Mouse (Mus musculus) heart, adult 2 months (tissue): ENCODE measurements around the gene Kbtbd12.

ENCODE experiments used
- CTCF ChIP-seq: fragments of 200-600 bp; IDR thresholded peaks from 2 replicates; pipeline ENCODE4 v1.8.1; 2022; ENCODE audit warnings: antibody characterized with exemption, mild to moderate bottlenecking, moderate library complexity
- EP300 ChIP-seq: fragments of 200-500 bp; IDR thresholded peaks from 2 replicates; pipeline ENCODE4 v1.6.1; 2011; ENCODE audit warnings: low read depth, low read length, control low read depth; ENCODE audit not compliant: insufficient read depth
- POLR2A ChIP-seq: fragments of 200-500 bp; IDR thresholded peaks from 2 replicates; pipeline ENCODE4 v1.6.1; 2011; ENCODE audit warnings: mild to moderate bottlenecking, low read depth, low read length, control low read depth; ENCODE audit not compliant: insufficient read depth

DNA sequence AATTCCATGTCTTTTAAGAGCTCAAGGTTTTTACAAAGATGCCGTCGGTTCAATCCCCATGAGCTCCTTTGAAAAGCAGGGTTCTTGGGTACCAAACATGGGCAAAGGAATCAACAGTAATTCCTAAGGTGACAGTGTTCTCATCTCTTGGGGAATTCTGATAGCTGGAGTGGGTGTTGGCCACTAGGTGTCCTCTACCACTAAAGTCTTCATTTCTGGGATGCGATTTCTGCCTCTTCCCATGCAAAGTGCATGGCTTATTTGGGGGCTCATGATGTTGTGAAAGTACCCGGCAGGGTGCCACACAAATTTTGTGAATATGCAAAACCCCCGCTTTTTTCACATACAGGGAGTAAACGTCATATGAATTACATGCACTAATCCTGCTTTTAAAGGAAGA is 72.7 kb downstream of the Kbtbd12 start:
- TF ChIP-seq CTCF (peak; percentile 74), POLR2A (no peak), EP300 (no peak)
